Mouse (Mus musculus): ENCODE data around the gene Cdc14b. TPM values are rescaled to one million over a fixed set of nuclear protein-coding genes. Genes with fewer than 3 reads are reported as not detected.
A peak's percentile ranks its signal among the peaks of the same experiment; 100 is the strongest.

The Cdc14b gene
- polyA plus RNA-seq, 1 experiment from 2014 or later, result 3.0 TPM

- Histone ChIP-seq H3K4me2 (replicated peaks) (peak within 1 kb of the TSS; percentile 68), H3K27ac (peak within 1 kb of the TSS; percentile 78), H3K27me3 (ENCODE audit: control insufficient read depth, insufficient read depth, low read length) (no peaks in the 10 kb centered on the region), H3K36me3 (replicated peaks; ENCODE audit: control insufficient read depth, insufficient read depth) (no peaks in the 10 kb centered on the region; the same call in 1 of the 2 replicates), H3K4me1 (replicated peaks; ENCODE audit: control insufficient read depth, insufficient read depth, low read length) (peaks cover 8% of the 10 kb centered on the region), H3K9me3 (ENCODE audit: control insufficient read depth, low read length) (no peaks in the 10 kb centered on the region), H3K4me3 (replicated peaks; ENCODE audit: low read length) (peak within 1 kb of the TSS; percentile 58), H3K9ac (peak within 1 kb of the TSS; percentile 72)
- peak; percentile 81 for DNase-seq (ENCODE audit: low spot score)
- ATAC-seq (ENCODE audit: low FRiP score), result peak; percentile 93
- WGBS, result under 1% methylated on average over 62 of the region's 74 CpGs
Observed at GRCm38 (mm10) chr13:64312024-64312915, 37.2 kb upstream of the Cdc14b start, which contains the start of gene Aaed1. Gene Aaed1 (minus strand): TSS chr13:64312710.

GRCm38 (mm10) chr13:64311266-64311665 lies 36.2 kb upstream of the Cdc14b start:
- Histone ChIP-seq H3K27ac (no peak overlapping the region), H3K4me3 (replicated peaks; ENCODE audit: low read length) (peak overlapping the region; percentile 58), H3K4me1 (replicated peaks; ENCODE audit: control insufficient read depth, insufficient read depth, low read length) (peaks cover 8% of the 10 kb centered on the region), H3K27me3 (ENCODE audit: control insufficient read depth, insufficient read depth, low read length) (no peaks in the 10 kb centered on the region), H3K9ac (peak overlapping the region; percentile 72), H3K36me3 (replicated peaks; ENCODE audit: control insufficient read depth, insufficient read depth) (no peaks in the 10 kb centered on the region; the same call in 1 of the 2 replicates), H3K9me3 (ENCODE audit: control insufficient read depth, low read length) (no peaks in the 10 kb centered on the region), H3K4me2 (replicated peaks) (peak overlapping the region; percentile 68)
- ATAC-seq (ENCODE audit: low FRiP score) (no peak), DNase-seq (ENCODE audit: low spot score) (no peak)
- 74% methylated on average over 1 of the region's 1 CpGs for WGBS

GRCm38 (mm10) chr13:64310585-64310984 lies 35.5 kb upstream of the Cdc14b start:
- 85% methylated on average over 6 of the region's 6 CpGs for WGBS

GRCm38 (mm10) chr13:64309842-64310241 lies 34.8 kb upstream of the Cdc14b start:
- no peak overlapping the region for H3K4me2 ChIP-seq (replicated peaks)
- WGBS, result 88% methylated on average over 11 of the region's 11 CpGs
- H3K9me3 ChIP-seq (ENCODE audit: control insufficient read depth, low read length), result no peaks in the 10 kb centered on the region
- no peak overlapping the region for H3K27ac ChIP-seq
- H3K27me3 ChIP-seq (ENCODE audit: control insufficient read depth, insufficient read depth, low read length), result no peaks in the 10 kb centered on the region
- peaks cover 8% of the 10 kb centered on the region for H3K4me1 ChIP-seq (replicated peaks; ENCODE audit: control insufficient read depth, insufficient read depth, low read length)
- H3K4me3 ChIP-seq (replicated peaks; ENCODE audit: low read length), result no peak overlapping the region
- DNase-seq (ENCODE audit: low spot score) (no peak), ATAC-seq (ENCODE audit: low FRiP score) (no peak)
- no peak overlapping the region for H3K9ac ChIP-seq
- H3K36me3 ChIP-seq (replicated peaks; ENCODE audit: control insufficient read depth, insufficient read depth), result no peaks in the 10 kb centered on the region; the same call in 1 of the 2 replicates

More at GRCm38 (mm10) chr13:64310585-64310984, 35.5 kb upstream of the Cdc14b start:
- Histone ChIP-seq H3K27ac (no peak overlapping the region), H3K4me2 (replicated peaks) (no peak overlapping the region), H3K4me3 (replicated peaks; ENCODE audit: low read length) (no peak overlapping the region), H3K9ac (no peak overlapping the region), H3K27me3 (ENCODE audit: control insufficient read depth, insufficient read depth, low read length) (no peaks in the 10 kb centered on the region), H3K9me3 (ENCODE audit: control insufficient read depth, low read length) (no peaks in the 10 kb centered on the region), H3K36me3 (replicated peaks; ENCODE audit: control insufficient read depth, insufficient read depth) (no peaks in the 10 kb centered on the region; the same call in 1 of the 2 replicates), H3K4me1 (replicated peaks; ENCODE audit: control insufficient read depth, insufficient read depth, low read length) (peaks cover 8% of the 10 kb centered on the region)
- ATAC-seq (ENCODE audit: low FRiP score) (no peak), DNase-seq (ENCODE audit: low spot score) (no peak)

GRCm38 (mm10) chr13:64309036-64309435 lies 33.9 kb upstream of the Cdc14b start:
- H3K36me3 ChIP-seq (replicated peaks; ENCODE audit: control insufficient read depth, insufficient read depth), result no peaks in the 10 kb centered on the region; the same call in 1 of the 2 replicates
- H3K4me1 ChIP-seq (replicated peaks; ENCODE audit: control insufficient read depth, insufficient read depth, low read length), result peaks cover 8% of the 10 kb centered on the region
- H3K9ac ChIP-seq, result no peak overlapping the region
- no peaks in the 10 kb centered on the region for H3K9me3 ChIP-seq (ENCODE audit: control insufficient read depth, low read length)
- WGBS, result 66% methylated on average over 5 of the region's 5 CpGs
- H3K27me3 ChIP-seq (ENCODE audit: control insufficient read depth, insufficient read depth, low read length), result no peaks in the 10 kb centered on the region
- H3K4me2 ChIP-seq (replicated peaks), result no peak overlapping the region
- no peak overlapping the region for H3K27ac ChIP-seq
- no peak overlapping the region for H3K4me3 ChIP-seq (replicated peaks; ENCODE audit: low read length)
- no peak for ATAC-seq (ENCODE audit: low FRiP score)
- peak; percentile 51 for DNase-seq (ENCODE audit: low spot score)

GRCm38 (mm10) chr13:64307508-64307907 lies 32.4 kb upstream of the Cdc14b start:
- Histone ChIP-seq H3K27me3 (ENCODE audit: control insufficient read depth, insufficient read depth, low read length) (no peaks in the 10 kb centered on the region), H3K9me3 (ENCODE audit: control insufficient read depth, low read length) (no peaks in the 10 kb centered on the region), H3K4me3 (replicated peaks; ENCODE audit: low read length) (no peak overlapping the region), H3K4me1 (replicated peaks; ENCODE audit: control insufficient read depth, insufficient read depth, low read length) (peaks cover 8% of the 10 kb centered on the region), H3K36me3 (replicated peaks; ENCODE audit: control insufficient read depth, insufficient read depth) (no peaks in the 10 kb centered on the region; the same call in 1 of the 2 replicates), H3K9ac (no peak overlapping the region), H3K27ac (no peak overlapping the region), H3K4me2 (replicated peaks) (no peak overlapping the region)
- no peak for ATAC-seq (ENCODE audit: low FRiP score)
- no peak for DNase-seq (ENCODE audit: low spot score)
- WGBS, result 90% methylated on average over 5 of the region's 5 CpGs

GRCm38 (mm10) chr13:64306078-64306477 lies 31.0 kb upstream of the Cdc14b start:
- Histone ChIP-seq H3K36me3 (replicated peaks; ENCODE audit: control insufficient read depth, insufficient read depth) (no peaks in the 10 kb centered on the region; the same call in 1 of the 2 replicates), H3K27me3 (ENCODE audit: control insufficient read depth, insufficient read depth, low read length) (no peaks in the 10 kb centered on the region), H3K27ac (no peak overlapping the region), H3K9ac (no peak overlapping the region), H3K4me1 (replicated peaks; ENCODE audit: control insufficient read depth, insufficient read depth, low read length) (no peaks in the 10 kb centered on the region; the same call in 1 of the 2 replicates), H3K4me2 (replicated peaks) (no peak overlapping the region), H3K9me3 (ENCODE audit: control insufficient read depth, low read length) (no peaks in the 10 kb centered on the region), H3K4me3 (replicated peaks; ENCODE audit: low read length) (no peak overlapping the region)
- peak; percentile 80 for DNase-seq (ENCODE audit: low spot score)
- ATAC-seq (ENCODE audit: low FRiP score), result peak; percentile 41; the same call in 1 of the 2 replicates
- WGBS, result 80% methylated on average over 3 of the region's 3 CpGs

GRCm38 (mm10) chr13:64299069-64299468 lies 24.0 kb upstream of the Cdc14b start:
- Histone ChIP-seq H3K36me3 (replicated peaks; ENCODE audit: control insufficient read depth, insufficient read depth) (no peaks in the 10 kb centered on the region), H3K4me1 (replicated peaks; ENCODE audit: control insufficient read depth, insufficient read depth, low read length) (no peaks in the 10 kb centered on the region), H3K27me3 (ENCODE audit: control insufficient read depth, insufficient read depth, low read length) (no peaks in the 10 kb centered on the region), H3K9me3 (ENCODE audit: control insufficient read depth, low read length) (no peaks in the 10 kb centered on the region), H3K9ac (no peak overlapping the region), H3K4me2 (replicated peaks) (no peak overlapping the region), H3K4me3 (replicated peaks; ENCODE audit: low read length) (no peak overlapping the region), H3K27ac (no peak overlapping the region)
- ATAC-seq (ENCODE audit: low FRiP score) (no peak), DNase-seq (ENCODE audit: low spot score) (no peak)
- 91% methylated on average over 1 of the region's 1 CpGs for WGBS

GRCm38 (mm10) chr13:64286791-64287190 lies 11.7 kb upstream of the Cdc14b start:
- Histone ChIP-seq H3K27me3 (ENCODE audit: control insufficient read depth, insufficient read depth, low read length) (no peaks in the 10 kb centered on the region), H3K4me1 (replicated peaks; ENCODE audit: control insufficient read depth, insufficient read depth, low read length) (no peaks in the 10 kb centered on the region), H3K9me3 (ENCODE audit: control insufficient read depth, low read length) (0 out of 2 replicates have a peak, but pooled peaks cover 3% of the 10 kb centered on the region), H3K4me3 (replicated peaks; ENCODE audit: low read length) (no peak overlapping the region), H3K4me2 (replicated peaks) (no peak overlapping the region), H3K27ac (no peak overlapping the region), H3K9ac (no peak overlapping the region), H3K36me3 (replicated peaks; ENCODE audit: control insufficient read depth, insufficient read depth) (no peaks in the 10 kb centered on the region)
- no peak for DNase-seq (ENCODE audit: low spot score)
- ATAC-seq (ENCODE audit: low FRiP score), result no peak
- 48% methylated on average over 4 of the region's 4 CpGs for WGBS

Measured in hindbrain, embryonic 14.5 days (tissue).